Mouse (Mus musculus): Measurements from ENCODE around the gene Slc35e3. TPM values are rescaled to one million over a fixed set of nuclear protein-coding genes. Genes with fewer than 3 reads are reported as not detected.
"Not testable (repeated sequence)": the region's sequence is repeated elsewhere in the genome, so short reads cannot be mapped to it uniquely, and the experiment has no call there.

The Slc35e3 gene
- polyA plus RNA-seq, 1 experiment from 2014 or later: 25.1 TPM

DNA sequence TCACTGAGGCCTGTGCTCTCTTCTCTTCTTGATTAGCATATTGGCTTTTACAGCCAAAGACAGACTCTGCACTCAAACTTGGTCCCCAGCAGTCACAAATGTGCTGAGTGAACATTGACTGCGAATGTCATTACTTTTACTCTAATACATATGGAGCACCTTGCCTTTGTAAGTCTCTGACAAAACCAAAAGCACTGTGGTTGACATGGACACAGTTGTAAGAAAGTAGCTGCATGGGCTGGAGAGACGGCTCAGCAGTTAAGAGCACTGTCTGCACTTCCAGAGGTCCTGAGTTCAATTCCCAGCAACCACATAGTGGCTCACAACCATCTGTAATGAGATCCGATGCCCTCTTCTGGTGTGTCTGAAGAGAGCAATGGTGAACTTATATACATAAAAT lies 12.2 kb upstream of the Slc35e3 start:
- 94% methylated on average over 3 of the region's 3 CpGs for WGBS
- H3K4me3 ChIP-seq, H3K9ac ChIP-seq: not testable (repeated sequence)

DNA sequence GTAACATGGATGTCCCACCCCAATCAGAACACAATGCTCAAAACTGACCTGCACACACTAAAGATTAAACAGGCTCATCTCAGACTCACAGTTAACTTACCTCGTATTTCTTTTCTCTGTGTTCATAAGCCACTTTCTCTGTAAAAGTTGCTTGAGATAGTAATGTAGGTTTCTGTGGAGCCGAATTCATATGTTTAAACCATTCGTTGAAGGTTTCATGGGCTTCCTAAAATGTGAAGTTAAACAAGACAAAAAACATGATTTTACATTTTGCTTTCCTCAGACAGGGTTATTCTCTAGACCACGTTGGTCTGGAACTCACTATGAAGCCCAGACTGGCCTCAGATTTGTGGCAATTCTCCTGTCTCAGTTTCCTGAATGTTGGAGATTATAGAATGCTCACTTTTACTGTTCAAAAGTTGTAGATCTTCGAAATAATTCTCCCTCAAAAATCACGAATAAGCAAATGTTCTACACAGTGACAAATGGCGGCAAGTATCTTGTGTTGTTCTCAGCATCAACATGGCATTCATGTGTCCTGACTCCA lies 11.7 kb upstream of the Slc35e3 start:
- Histone ChIP-seq H3K36me3 (peaks cover 84% of the 10 kb centered on the region), H3K9ac (no peak overlapping the region), H3K4me3 (no peak overlapping the region), H3K4me1 (no peaks in the 10 kb centered on the region), H3K9me3 (no peaks in the 10 kb centered on the region), H3K4me2 (no peak overlapping the region), H3K27me3 (no peaks in the 10 kb centered on the region), H3K27ac (no peak overlapping the region)
- 93% methylated on average over 7 of the region's 7 CpGs for WGBS
- no peak for ATAC-seq (ENCODE audit: insufficient number of reproducible peaks, low FRiP score, low TSS enrichment, low read depth)

More for the DNA sequence above, 12.2 kb upstream of the Slc35e3 start:
- not testable (repeated sequence) for H3K4me2 ChIP-seq; H3K4me1 ChIP-seq; ATAC-seq (ENCODE audit: insufficient number of reproducible peaks, low FRiP score, low TSS enrichment, low read depth); H3K27ac ChIP-seq; H3K9me3 ChIP-seq; H3K27me3 ChIP-seq
- H3K36me3 ChIP-seq: peaks cover 84% of the 10 kb centered on the region

- H3K4me2 ChIP-seq: no peak overlapping the region
- H3K27me3 ChIP-seq: no peaks in the 10 kb centered on the region
- H3K27ac ChIP-seq: no peak overlapping the region
- no peak for ATAC-seq (ENCODE audit: insufficient number of reproducible peaks, low FRiP score, low TSS enrichment, low read depth)
- no peak overlapping the region for H3K9ac ChIP-seq
- no peaks in the 10 kb centered on the region for H3K9me3 ChIP-seq
- peaks cover 85% of the 10 kb centered on the region for H3K36me3 ChIP-seq
- 98% methylated on average over 1 of the region's 1 CpGs for WGBS
- no peaks in the 10 kb centered on the region for H3K4me1 ChIP-seq
- no peak overlapping the region for H3K4me3 ChIP-seq
Measured at GRCm38 (mm10) chr10:117757259-117757658, 11.1 kb upstream of the Slc35e3 start.

GRCm38 (mm10) chr10:117756784-117757183 lies 10.6 kb upstream of the Slc35e3 start:
- H3K4me1 ChIP-seq: no peaks in the 10 kb centered on the region
- no peak overlapping the region for H3K4me2 ChIP-seq
- WGBS: 93% methylated on average over 5 of the region's 5 CpGs
- no peaks in the 10 kb centered on the region for H3K27me3 ChIP-seq
- H3K4me3 ChIP-seq: no peak overlapping the region
- H3K27ac ChIP-seq: no peak overlapping the region
- H3K9me3 ChIP-seq: no peaks in the 10 kb centered on the region
- ATAC-seq (ENCODE audit: insufficient number of reproducible peaks, low FRiP score, low TSS enrichment, low read depth): no peak
- H3K36me3 ChIP-seq: peaks cover 87% of the 10 kb centered on the region
- no peak overlapping the region for H3K9ac ChIP-seq

GRCm38 (mm10) chr10:117755799-117756467 lies 9.8 kb upstream of the Slc35e3 start:
- Histone ChIP-seq H3K4me3 (no peak overlapping the region), H3K4me2 (no peak overlapping the region), H3K27me3 (no peaks in the 10 kb centered on the region), H3K9me3 (no peaks in the 10 kb centered on the region), H3K36me3 (peaks cover 87% of the 10 kb centered on the region), H3K27ac (no peak overlapping the region), H3K9ac (no peak overlapping the region), H3K4me1 (no peaks in the 10 kb centered on the region)
- ATAC-seq (ENCODE audit: insufficient number of reproducible peaks, low FRiP score, low TSS enrichment, low read depth): no peak
- 89% methylated on average over 11 of the region's 11 CpGs for WGBS

DNA sequence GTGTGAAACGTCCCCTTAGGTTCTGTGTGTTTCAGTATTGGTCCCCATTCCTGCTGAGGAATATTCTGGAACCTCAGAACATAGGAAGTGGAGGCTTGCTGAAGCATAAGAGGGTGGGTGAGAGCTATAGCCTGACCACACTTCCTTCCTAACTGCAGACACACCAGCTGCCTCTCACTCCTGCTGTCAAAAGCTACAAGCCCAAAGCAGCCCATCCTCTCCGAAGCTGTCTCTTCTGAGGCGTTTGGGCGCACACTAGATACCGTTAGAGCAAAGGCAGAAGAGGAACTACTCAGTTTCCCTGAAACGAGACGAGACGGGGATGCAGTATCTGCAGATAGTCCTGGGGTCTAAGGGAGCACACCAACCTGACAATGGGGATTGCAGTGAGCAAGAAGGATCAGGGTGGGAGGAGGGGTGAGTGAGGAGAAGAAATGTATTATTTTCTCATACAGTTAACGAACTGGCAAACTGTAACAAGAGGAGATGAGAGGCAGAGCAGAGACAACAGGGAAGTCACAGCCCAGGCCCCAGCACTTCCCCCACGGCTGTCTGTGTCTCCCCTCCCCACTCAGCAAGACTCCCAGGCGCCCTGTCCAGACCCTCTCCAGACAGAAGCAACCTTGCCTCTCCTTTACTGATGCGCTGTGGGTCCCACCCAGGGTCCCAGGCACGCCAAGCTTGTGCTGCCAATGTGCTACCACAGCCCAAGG lies 9.1 kb upstream of the Slc35e3 start:
- H3K4me3 ChIP-seq: no peak overlapping the region
- H3K9ac ChIP-seq: no peak overlapping the region
- peaks cover 84% of the 10 kb centered on the region for H3K36me3 ChIP-seq
- whole genome bisulfite sequencing: 88% methylated on average over 13 of the region's 13 CpGs
- H3K4me1 ChIP-seq: no peaks in the 10 kb centered on the region
- no peaks in the 10 kb centered on the region for H3K9me3 ChIP-seq
- no peak overlapping the region for H3K27ac ChIP-seq
- no peak for ATAC-seq (ENCODE audit: insufficient number of reproducible peaks, low FRiP score, low TSS enrichment, low read depth)
- no peaks in the 10 kb centered on the region for H3K27me3 ChIP-seq
- no peak overlapping the region for H3K4me2 ChIP-seq

- no peak overlapping the region for H3K9ac ChIP-seq
- no peak overlapping the region for H3K4me2 ChIP-seq
- no peaks in the 10 kb centered on the region for H3K9me3 ChIP-seq
- no peak overlapping the region for H3K27ac ChIP-seq
- peaks cover 84% of the 10 kb centered on the region for H3K36me3 ChIP-seq
- WGBS: 98% methylated on average over 7 of the region's 7 CpGs
- H3K4me3 ChIP-seq: no peak overlapping the region
- ATAC-seq (ENCODE audit: insufficient number of reproducible peaks, low FRiP score, low TSS enrichment, low read depth): no peak
- no peaks in the 10 kb centered on the region for H3K4me1 ChIP-seq
- H3K27me3 ChIP-seq: no peaks in the 10 kb centered on the region
Measured at GRCm38 (mm10) chr10:117754609-117754940, 8.4 kb upstream of the Slc35e3 start.

- 93% methylated on average over 8 of the region's 8 CpGs for WGBS
- H3K36me3 ChIP-seq: peaks cover 83% of the 10 kb centered on the region
Measured at GRCm38 (mm10) chr10:117753711-117754608, 7.8 kb upstream of the Slc35e3 start.

GRCm38 (mm10) chr10:117752851-117753647 lies 6.9 kb upstream of the Slc35e3 start:
- Histone ChIP-seq H3K27me3 (no peaks in the 10 kb centered on the region), H3K4me3 (no peak overlapping the region), H3K27ac (no peak overlapping the region), H3K36me3 (peaks cover 79% of the 10 kb centered on the region), H3K4me2 (no peak overlapping the region), H3K9me3 (no peaks in the 10 kb centered on the region), H3K4me1 (no peaks in the 10 kb centered on the region), H3K9ac (no peak overlapping the region)
- 95% methylated on average over 5 of the region's 5 CpGs for WGBS
- no peak for ATAC-seq (ENCODE audit: insufficient number of reproducible peaks, low FRiP score, low TSS enrichment, low read depth)

More at GRCm38 (mm10) chr10:117753711-117754608, 7.8 kb upstream of the Slc35e3 start:
- no peaks in the 10 kb centered on the region for H3K9me3 ChIP-seq
- no peak overlapping the region for H3K27ac ChIP-seq
- H3K4me2 ChIP-seq: no peak overlapping the region
- H3K4me3 ChIP-seq: no peak overlapping the region
- no peaks in the 10 kb centered on the region for H3K27me3 ChIP-seq
- ATAC-seq (ENCODE audit: insufficient number of reproducible peaks, low FRiP score, low TSS enrichment, low read depth): no peak
- no peaks in the 10 kb centered on the region for H3K4me1 ChIP-seq
- H3K9ac ChIP-seq: no peak overlapping the region

GRCm38 (mm10) chr10:117752304-117752821 lies 6.2 kb upstream of the Slc35e3 start:
- no peak overlapping the region for H3K27ac ChIP-seq
- H3K9me3 ChIP-seq: no peaks in the 10 kb centered on the region
- no peak for ATAC-seq (ENCODE audit: insufficient number of reproducible peaks, low FRiP score, low TSS enrichment, low read depth)
- H3K4me1 ChIP-seq: peaks cover 4% of the 10 kb centered on the region; the same call in 1 of the 2 replicates
- 95% methylated on average over 7 of the region's 7 CpGs for WGBS
- peaks cover 72% of the 10 kb centered on the region for H3K36me3 ChIP-seq
- no peaks in the 10 kb centered on the region for H3K27me3 ChIP-seq
- H3K9ac ChIP-seq: no peak overlapping the region
- no peak overlapping the region for H3K4me2 ChIP-seq
- H3K4me3 ChIP-seq: no peak overlapping the region

DNA sequence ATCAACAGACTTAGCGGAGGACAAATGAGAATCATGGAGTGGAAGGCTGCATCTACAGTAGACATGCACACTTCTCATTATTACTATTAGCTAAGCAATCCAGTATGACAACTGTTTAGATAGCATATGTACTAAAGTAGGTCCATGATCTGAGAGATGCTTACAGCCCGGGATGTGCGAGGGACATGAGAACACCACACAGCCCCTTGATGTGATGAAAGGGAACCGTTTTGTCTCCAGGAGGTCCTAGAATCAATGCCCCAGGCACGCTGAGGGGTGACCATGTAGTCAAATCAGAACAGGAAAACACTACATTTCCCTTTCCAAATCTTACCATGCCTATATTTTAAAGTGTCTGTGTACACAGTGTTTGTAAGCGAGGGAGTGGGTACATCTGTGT lies 5.6 kb upstream of the Slc35e3 start:
- H3K36me3 ChIP-seq: peaks cover 66% of the 10 kb centered on the region
- no peak overlapping the region for H3K4me3 ChIP-seq
- H3K27me3 ChIP-seq: no peaks in the 10 kb centered on the region
- H3K27ac ChIP-seq: no peak overlapping the region
- H3K4me2 ChIP-seq: no peak overlapping the region
- no peak overlapping the region for H3K9ac ChIP-seq
- no peaks in the 10 kb centered on the region for H3K9me3 ChIP-seq
- H3K4me1 ChIP-seq: peaks cover 4% of the 10 kb centered on the region; the same call in 1 of the 2 replicates
- 91% methylated on average over 6 of the region's 6 CpGs for WGBS
- no peak for ATAC-seq (ENCODE audit: insufficient number of reproducible peaks, low FRiP score, low TSS enrichment, low read depth)

All from limb, embryonic 15.5 days (tissue).